14 mouse cellular contexts compared by ENCODE assay signal in the genomic region with DNA sequence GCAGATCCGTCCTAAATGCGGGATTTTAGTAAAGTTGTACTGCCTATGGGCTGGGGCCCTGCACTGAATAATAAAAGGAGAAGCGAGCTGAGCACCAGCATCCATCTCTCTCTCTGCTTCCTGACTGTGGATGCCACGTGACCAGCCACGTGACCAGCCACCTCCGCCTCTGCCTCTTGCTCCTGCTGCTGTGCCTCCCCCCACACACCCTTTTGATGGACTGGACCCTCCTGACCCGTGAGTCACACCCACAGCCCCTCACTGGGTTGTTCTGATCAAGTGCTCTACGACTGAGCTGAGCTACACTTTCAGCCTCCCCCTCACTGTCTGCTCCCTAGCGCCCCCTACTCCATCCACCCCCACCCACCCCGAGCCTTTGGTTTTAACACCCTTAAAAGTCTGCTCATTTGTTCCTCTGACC. TPM values are rescaled to one million over a fixed set of nuclear protein-coding genes. Genes with fewer than 3 reads are reported as not detected.
DNase-seq lines count a peak whose midpoint lies in the region; ATAC-seq lines count a peak whose summit lies in the region.
"Had no signal": no experiment of that assay in that cellular context is flagged by ENCODE, and none has a peak within 500 bp of the region (broad histone marks: within the 10 kb centered on the region; RNA-seq: fewer than 3 reads in every experiment).

No protein-coding gene starts in this region.

- ATAC-seq in activated CD4-positive, CD25-positive, alpha-beta regulatory T cell, adult 4 months, result peak; percentile 40
- peak; percentile 59 for ATAC-seq in megakaryocyte progenitor cell, adult 5-6 weeks (replicated peaks; ENCODE audit: poor library complexity)

- intact Hi-C loops in left cerebral cortex, postnatal 14 days (cut with DNase I), result loop anchor here (5.0 kb wide), 1 partner anchor 131 kb away; no protein-coding TSS in a partner anchor
- intact Hi-C loops in left cerebral cortex, postnatal 25 days (cut with DNase I), result no loop called here

- DNase-seq in heart, adult 11 months, result peak; percentile 92
- no peak for DNase-seq in heart, postnatal 4 days
- peak; percentile 27 for DNase-seq in thymus, postnatal 0 days (ENCODE audit: low spot score)
- no peak for DNase-seq in right cerebral cortex, postnatal 14 days
- no peak for DNase-seq in left cerebral cortex, postnatal 14 days (ENCODE audit: low spot score in 2 of 2)
- no peak for DNase-seq in left cerebral cortex, postnatal 25 days (ENCODE audit: low spot score in 2 of 2)
- DNase-seq: kidney, adult 18-20 months; layer of hippocampus, postnatal 36 days had no signal

RNA-seq across cellular contexts. Expression of gene Hip1, which starts 7.1 kb away (rescaled TPM):
- total RNA-seq in heart, postnatal 4 days (2021), result 10 to 100 TPM; 40.7 to 43.9 TPM
- polyA plus RNA-seq in activated CD4-positive, CD25-positive, alpha-beta regulatory T cell, adult 4 months (2017; shearing (Covaris generic)), result 1 to 10 TPM; 8.6 to 8.7 TPM
- 6.9 and 8.6 TPM in 2 replicates for total RNA-seq in megakaryocyte progenitor cell, adult 5-6 weeks (2015)
- total RNA-seq in megakaryocyte progenitor cell, adult 5-6 weeks (2017), result 9.4 and 10.6 TPM in 2 replicates
- polyA plus RNA-seq in thymus, postnatal 0 days (2015; fragmentation: Nextera tagmentation; extraction: Ambion mirVana), result 2.4 and 2.7 TPM in 2 replicates
- 10 to 100 TPM; 66.9 to 72.0 TPM for total RNA-seq in left cerebral cortex, postnatal 14 days (2021)
- total RNA-seq in left cerebral cortex, postnatal 25 days (2021), result 10 to 100 TPM; 44.3 to 59.7 TPM

RNA-seq across cellular contexts. Expression of gene Ccl26, which starts 25.6 kb away (rescaled TPM):
- total RNA-seq in heart, postnatal 4 days (2021), result not detected
- polyA plus RNA-seq in activated CD4-positive, CD25-positive, alpha-beta regulatory T cell, adult 4 months (2017; shearing (Covaris generic)), result not detected
- total RNA-seq in megakaryocyte progenitor cell, adult 5-6 weeks (2015), result not detected in 2 replicates
- total RNA-seq in megakaryocyte progenitor cell, adult 5-6 weeks (2017), result not detected in 2 replicates
- not detected in 2 replicates for polyA plus RNA-seq in thymus, postnatal 0 days (2015; fragmentation: Nextera tagmentation; extraction: Ambion mirVana)
- not detected for total RNA-seq in left cerebral cortex, postnatal 14 days (2021)
- total RNA-seq in left cerebral cortex, postnatal 25 days (2021), result not detected
- total RNA-seq: adrenal gland, postnatal 14 days; layer of hippocampus, postnatal 36 days had no signal
- polyA plus RNA-seq: forebrain, embryonic 11.5 days; heart, embryonic 11.5 days; neural tube, embryonic 11.5 days had no signal

RNA-seq across cellular contexts. Expression of gene Ccl24, which starts 35.0 kb away (rescaled TPM):
- total RNA-seq in heart, postnatal 4 days (2021), result under 1 TPM; 0.29 to 0.52 TPM
- not detected for polyA plus RNA-seq in activated CD4-positive, CD25-positive, alpha-beta regulatory T cell, adult 4 months (2017; shearing (Covaris generic))
- 0.56 and 1.1 TPM in 2 replicates for total RNA-seq in megakaryocyte progenitor cell, adult 5-6 weeks (2015)
- not detected in 2 replicates for total RNA-seq in megakaryocyte progenitor cell, adult 5-6 weeks (2017)
- 32.0 and 35.5 TPM in 2 replicates for polyA plus RNA-seq in thymus, postnatal 0 days (2015; fragmentation: Nextera tagmentation; extraction: Ambion mirVana)
- not detected for total RNA-seq in left cerebral cortex, postnatal 14 days (2021)
- total RNA-seq in left cerebral cortex, postnatal 25 days (2021), result under 1 TPM; 0.46 to 0.50 TPM
- total RNA-seq: layer of hippocampus, postnatal 36 days had no signal

Comparison
In these comparisons a context has a peak if more than half of its experiments do, and no peak if none do; other contexts are left out.
1. DNase-seq: peak in heart, adult 11 months (single experiment) and thymus, postnatal 0 days (single experiment); none in heart, postnatal 4 days (single experiment), right cerebral cortex, postnatal 14 days (single experiment), left cerebral cortex, postnatal 14 days (0 of 2) and left cerebral cortex, postnatal 25 days (0 of 2).